Mouse (Mus musculus) layer of hippocampus, postnatal 10 days (tissue): ENCODE measurements at regions not wholly inside any gene's neighbourhood (a gene's known extent, or its start where the extent isn't known, plus 50 kb on each side); places are given as distances from the start of the nearest gene placed in this dataset.
A peak's percentile ranks its signal among the peaks of the same experiment; 100 is the strongest.
"Not testable (repeated sequence)": the region's sequence is repeated elsewhere in the genome, so short reads cannot be mapped to it uniquely, and the experiment has no call there.

Experiments used
- DNase-seq, 2 experiments: peaks; one replicate each; pipeline ENCODE4 v3.0.0; 2021; ENCODE audit warnings: low spot score in 2 of 2

DNA sequence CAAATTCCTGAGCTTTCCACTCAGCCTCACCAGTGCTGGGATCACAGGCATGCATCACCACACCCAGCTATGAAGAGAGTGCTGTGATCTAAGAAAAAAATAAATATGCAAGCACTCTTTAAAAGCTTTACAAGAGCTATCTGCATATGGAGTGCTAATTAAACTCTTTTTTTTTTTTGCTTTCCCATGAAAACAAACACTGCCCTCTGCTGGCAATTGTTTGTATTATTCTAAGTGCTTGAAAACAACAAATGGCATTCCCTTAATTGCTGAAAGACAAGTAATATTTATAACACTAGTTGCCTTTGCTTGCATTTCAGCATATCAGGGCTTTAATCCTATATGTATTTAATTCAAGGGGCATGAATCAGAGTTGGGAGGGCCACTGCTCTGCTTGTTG lies 91.8 kb downstream of the 5730507C01Rik start:
- peak in 1 of 2 experiments; percentile 6 for DNase-seq

- peak; percentile 34 to 52 for DNase-seq
These were observed 95.5 kb downstream of the 5730507C01Rik start for GRCm38 (mm10) chr12:18609835-18610234.

DNA sequence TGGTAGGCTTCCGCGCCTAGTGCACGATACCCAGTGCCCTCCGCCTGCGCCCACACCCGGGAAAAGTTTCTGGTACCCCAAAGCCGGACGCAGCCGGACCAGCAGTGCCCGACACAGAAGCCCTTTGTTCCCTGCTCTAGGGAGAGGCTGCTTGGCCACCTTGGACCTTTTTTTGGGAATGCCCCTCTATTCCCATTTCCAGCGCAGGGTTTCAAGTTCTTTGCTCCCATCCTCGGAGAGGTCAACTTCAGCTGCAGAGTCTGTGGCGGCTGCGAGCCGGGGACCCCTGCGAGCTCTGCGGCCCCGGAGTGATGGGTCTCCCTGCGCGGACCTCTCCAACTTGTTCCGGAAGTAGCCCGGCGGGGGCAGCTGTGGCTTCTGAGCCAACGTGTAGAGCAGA lies 96.3 kb downstream of the 5730507C01Rik start:
- DNase-seq, result not testable (repeated sequence)
